ENCODE assay signal across 7 mouse cellular contexts in genomic region chr7:6727351-6728121, GRCm38 (mm10). TPM values are rescaled to one million over a fixed set of nuclear protein-coding genes. Genes with fewer than 3 reads are reported as not detected.
DNase-seq lines count a peak whose midpoint lies in the region; ATAC-seq lines count a peak whose summit lies in the region.

No protein-coding gene starts in this region.

- peaks cover 43% of the 10 kb centered on the region for H3K9me3 ChIP-seq in intestine, embryonic 14.5 days (ENCODE audit: control insufficient read depth, low read length)

- peak overlapping the region; percentile 56 for H3K4me3 ChIP-seq in intestine, embryonic 14.5 days (ENCODE audit: low read depth, low read length)

- peak overlapping the region; percentile 78 for H3K27ac ChIP-seq in intestine, embryonic 14.5 days (ENCODE audit: low read depth)

- no peak overlapping the region for H3K9ac ChIP-seq in intestine, embryonic 14.5 days (ENCODE audit: low read length)

- peak overlapping the region; percentile 44 for H3K4me2 ChIP-seq in intestine, embryonic 14.5 days (ENCODE audit: low read length)

- no peaks in the 10 kb centered on the region for H3K27me3 ChIP-seq in intestine, embryonic 14.5 days (replicated peaks; ENCODE audit: control insufficient read depth, insufficient read depth, low read length)

- 61% methylated on average over 19 of the region's 19 CpGs for WGBS in intestine, embryonic 14.5 days

- peak; percentile 84 to 87 for DNase-seq in adrenal gland, postnatal 36 days
- DNase-seq in embryo, embryonic 10.5 days (ENCODE audit: low spot score), result peak; percentile 81
- DNase-seq in gastrocnemius, postnatal 25 days, result peak; percentile 85
- DNase-seq in intestine, embryonic 14.5 days (ENCODE audit: low spot score), result peak; percentile 75
- peak; percentile 87 to 92 for DNase-seq in left cerebral cortex, adult 9 months (ENCODE audit: low spot score in 2 of 2)
- DNase-seq in mesoderm, embryonic 11.5 days (ENCODE audit: low read depth, low spot score), result peak; percentile 82
- DNase-seq in skeletal muscle tissue, adult 2 months (ENCODE audit: low read depth, low spot score), result peak; percentile 93

- peaks cover 31% of the 10 kb centered on the region for H3K36me3 ChIP-seq in intestine, embryonic 14.5 days (ENCODE audit: control insufficient read depth, insufficient read depth, low read length)

- H3K4me1 ChIP-seq in intestine, embryonic 14.5 days (replicated peaks; ENCODE audit: control insufficient read depth, insufficient read depth, low read length), result no peaks in the 10 kb centered on the region

- ATAC-seq in intestine, embryonic 14.5 days (replicated peaks; ENCODE audit: low FRiP score, low TSS enrichment, low read depth), result peak; percentile 40

RNA-seq across cellular contexts. Expression of gene Peg3, which starts 2.7 kb away (rescaled TPM):
- total RNA-seq in adrenal gland, postnatal 36 days (2021), result 10 to 100 TPM; 37.8 to 39.2 TPM
- 10 to 100 TPM; 22.2 to 34.2 TPM for total RNA-seq in gastrocnemius, postnatal 25 days (2021)
- polyA plus RNA-seq in intestine, embryonic 14.5 days (2014; fragmentation: Nextera tagmentation; extraction: Ambion mirVana), result 151 and 164 TPM in 2 replicates

RNA-seq across cellular contexts. Expression of gene Usp29, which starts 2.8 kb away (rescaled TPM):
- total RNA-seq in adrenal gland, postnatal 36 days (2021), result 1 to 10 TPM in 1 of 2 experiments, under 1 TPM in 1; 0.99 to 1.3 TPM
- 1 to 10 TPM in 1 of 2 experiments, under 1 TPM in 1; 0.56 to 1.5 TPM for total RNA-seq in gastrocnemius, postnatal 25 days (2021)
- 5.7 and 6.8 TPM in 2 replicates for polyA plus RNA-seq in intestine, embryonic 14.5 days (2014; fragmentation: Nextera tagmentation; extraction: Ambion mirVana)

RNA-seq across cellular contexts. Expression of gene Zim1, which starts 31.3 kb away (rescaled TPM):
- total RNA-seq in adrenal gland, postnatal 36 days (2021), result 1 to 10 TPM; 5.4 to 5.6 TPM
- 10 to 100 TPM; 13.6 to 18.2 TPM for total RNA-seq in gastrocnemius, postnatal 25 days (2021)
- polyA plus RNA-seq in intestine, embryonic 14.5 days (2014; fragmentation: Nextera tagmentation; extraction: Ambion mirVana), result 5.1 and 5.7 TPM in 2 replicates

Comparison
In these comparisons a context has a peak if more than half of its experiments do, and no peak if none do; other contexts are left out.
1. Peak in every context shown above with its lines: DNase-seq, ATAC-seq, H3K4me3 ChIP-seq and H3K27ac ChIP-seq.